Mouse (Mus musculus) ES-E14 (cell line): Measurements from ENCODE around the gene Rps6kb1.

Experiments used
- MAFK ChIP-seq: IDR thresholded peaks from 2 replicates; pipeline ENCODE4 v1.6.1; 2014; ENCODE audit warnings: mild to moderate bottlenecking, low read depth, low read length, inconsistent platforms; ENCODE audit not compliant: insufficient read depth
- ZC3H11A ChIP-seq: IDR thresholded peaks from 2 replicates; pipeline ENCODE4 v1.6.1; 2012; ENCODE audit warnings: low read depth, mild to moderate bottlenecking, inconsistent platforms, low read length, borderline replicate concordance

GRCm38 (mm10) chr11:86462579-86462978, 82.0 kb downstream of the Rps6kb1 start:
- TF ChIP-seq ZC3H11A, result no peak
- no peak for TF ChIP-seq MAFK
